Mouse (Mus musculus) olfactory bulb, adult 2 months (tissue): ENCODE measurements around the gene Panx1. TPM values are rescaled to one million over a fixed set of nuclear protein-coding genes. Genes with fewer than 3 reads are reported as not detected.
A peak's percentile ranks its signal among the peaks of the same experiment; 100 is the strongest.

Source experiments
- H3K27ac ChIP-seq: fragments of 200-500 bp; 2 replicates; pipeline ENCODE4 v1.5.1; 2012; ENCODE audit warnings: low read depth, low read length; ENCODE audit not compliant: insufficient read depth
- H3K4me1 ChIP-seq: fragments of 200-500 bp; 2 replicates; pipeline ENCODE4 v1.6.1; 2012; ENCODE audit warnings: low read length; ENCODE audit not compliant: control insufficient read depth, insufficient read depth
- H3K4me3 ChIP-seq: fragments of 200-500 bp; 2 replicates; pipeline ENCODE4 v1.5.1; 2012; ENCODE audit warnings: mild to moderate bottlenecking, low read depth, low read length, moderate library complexity; ENCODE audit not compliant: insufficient read depth
- CTCF ChIP-seq: fragments of 200-500 bp; IDR thresholded peaks from 2 replicates; pipeline ENCODE4 v1.5.1; 2012; ENCODE audit warnings: low read depth, mild to moderate bottlenecking, low read length, moderate library complexity; ENCODE audit not compliant: insufficient read depth
- POLR2A ChIP-seq: fragments of 200-500 bp; IDR thresholded peaks from 2 replicates; pipeline ENCODE4 v1.6.1; 2012; ENCODE audit warnings: mild to moderate bottlenecking, low read depth, low read length, moderate library complexity; ENCODE audit not compliant: insufficient read depth
- WGBS: fragments of 180-500 bp; shearing (Covaris S2); methylation state at CpG from one replicate; pipeline ENCODE4 v1.1.7; 2018; 5-methylcytosine and 5-hydroxymethylcytosine counted together
- polyA plus RNA-seq: library from polyadenylated mRNA; stranded (reverse); fragments of >200 nt; gene quantifications from 2 replicates; pipeline ENCODE4 v1.2.4, GENCODE M21; 2012; ENCODE audit warnings: low replicate concordance; ENCODE audit not compliant: missing spikeins, insufficient read depth, insufficient read length

The Panx1 gene
- polyA plus RNA-seq, 1 experiment: not detected

DNA sequence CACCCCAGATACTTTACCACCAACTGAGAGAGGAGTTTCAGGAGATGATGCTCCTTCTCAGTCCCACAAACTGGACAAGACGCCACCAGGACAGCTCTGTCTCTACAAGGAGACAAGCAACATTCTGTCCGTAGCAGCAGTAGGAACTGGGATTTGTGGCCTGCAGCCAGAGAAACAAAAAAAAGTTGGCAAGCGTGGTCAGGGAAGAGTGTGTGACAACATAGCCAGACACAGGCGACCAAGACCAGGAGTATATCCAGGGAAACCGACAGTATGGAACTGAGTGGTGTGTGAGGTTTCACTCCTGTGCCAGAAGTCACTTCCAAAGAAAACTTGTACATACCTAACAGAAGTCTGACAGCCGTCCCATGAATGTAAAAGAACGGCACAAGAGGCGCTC is 14.5 kb downstream of the Panx1 start:
- H3K27ac ChIP-seq: no peak overlapping the region
- 65% methylated on average over 8 of the region's 8 CpGs for WGBS
- H3K4me1 ChIP-seq: peaks cover 38% of the 10 kb centered on the region
- TF ChIP-seq POLR2A (no peak), CTCF (no peak)
- no peak overlapping the region for H3K4me3 ChIP-seq

DNA sequence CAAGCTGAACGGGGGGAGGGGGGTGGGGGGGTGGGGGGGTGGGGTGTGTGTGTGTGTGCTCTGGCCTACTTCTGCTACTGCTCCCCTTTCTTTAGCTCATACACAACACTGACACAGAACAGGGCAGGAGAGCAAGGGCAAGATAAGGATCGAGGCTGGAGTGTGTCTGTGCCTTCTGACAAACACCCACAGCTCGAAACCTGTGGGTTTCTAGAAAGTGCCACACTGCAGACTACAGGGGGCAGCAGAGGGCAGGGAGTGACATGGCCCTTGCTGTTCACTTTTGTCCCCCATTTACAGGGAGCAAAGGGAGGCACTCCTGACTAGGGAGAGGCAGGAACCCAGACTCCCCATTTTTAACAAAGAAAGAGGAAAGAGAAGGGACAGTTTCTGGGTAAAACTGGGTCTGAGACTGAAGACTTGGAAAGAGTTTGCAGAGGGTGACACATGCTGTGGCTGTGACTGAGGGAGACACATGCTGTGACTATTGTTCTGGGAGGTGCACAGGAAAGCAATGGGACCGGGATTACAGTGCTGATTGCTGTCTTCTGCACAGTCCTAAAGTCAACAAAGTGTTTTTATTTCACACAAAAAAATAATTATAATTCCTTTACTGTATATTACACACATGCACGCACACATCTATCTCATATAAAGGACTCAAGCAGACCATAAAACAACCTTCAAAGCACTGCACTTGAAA is 16.1 kb downstream of the Panx1 start:
- 48% methylated on average over 5 of the region's 5 CpGs for WGBS
- TF ChIP-seq POLR2A (no peak), CTCF (peak; percentile 63)
- Histone ChIP-seq H3K27ac (no peak overlapping the region), H3K4me1 (peaks cover 34% of the 10 kb centered on the region), H3K4me3 (no peak overlapping the region)

DNA sequence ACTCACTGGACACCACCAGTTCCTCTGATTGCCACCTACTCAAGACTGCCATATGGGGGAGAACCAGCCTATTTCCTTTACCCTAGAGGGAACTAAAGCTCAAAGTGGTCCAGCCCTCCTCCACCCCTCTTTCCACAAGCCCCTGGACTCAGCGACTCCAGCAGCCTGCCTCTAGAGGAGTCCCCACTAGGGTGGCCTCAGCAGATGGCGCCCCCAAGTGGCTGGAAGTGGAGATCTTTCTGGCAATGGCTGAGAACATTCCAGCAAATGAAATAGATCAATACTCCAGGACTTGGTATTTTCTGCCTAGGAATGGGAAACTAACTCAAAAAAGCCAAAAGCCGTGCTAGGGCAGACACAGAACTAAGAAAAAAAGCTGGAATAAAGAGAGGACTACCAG is 17.6 kb downstream of the Panx1 start:
- H3K4me3 ChIP-seq: no peak overlapping the region
- WGBS: 59% methylated on average over 3 of the region's 3 CpGs
- no peak overlapping the region for H3K27ac ChIP-seq
- TF ChIP-seq CTCF (0 out of 2 replicates have a peak, but pooled peaks have one; percentile 11), POLR2A (no peak)
- H3K4me1 ChIP-seq: peaks cover 31% of the 10 kb centered on the region

DNA sequence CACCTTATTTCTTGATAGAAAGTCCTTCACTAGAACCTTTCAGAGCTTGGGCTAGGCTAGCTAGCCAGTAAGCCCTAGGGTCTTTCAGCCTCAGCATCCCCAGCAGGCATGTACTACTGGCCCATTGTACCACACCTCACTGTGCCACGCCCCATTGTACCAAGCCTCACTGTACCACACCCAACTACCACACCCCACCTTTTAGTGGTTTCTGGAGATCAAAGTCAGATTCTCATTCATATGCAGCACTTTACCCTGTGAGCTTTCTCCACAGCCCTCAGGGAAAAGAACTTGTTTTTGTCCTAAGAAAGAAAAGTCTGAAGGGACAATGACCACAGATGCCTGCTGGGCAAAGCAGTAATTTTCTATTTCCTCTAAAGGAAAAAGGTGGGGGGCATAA is 22.2 kb downstream of the Panx1 start:
- H3K27ac ChIP-seq: no peak overlapping the region
- 96% methylated on average over 1 of the region's 1 CpGs for WGBS
- H3K4me3 ChIP-seq: no peak overlapping the region
- H3K4me1 ChIP-seq: peaks cover 30% of the 10 kb centered on the region
- no peak for TF ChIP-seq POLR2A
- TF ChIP-seq CTCF: no peak

DNA sequence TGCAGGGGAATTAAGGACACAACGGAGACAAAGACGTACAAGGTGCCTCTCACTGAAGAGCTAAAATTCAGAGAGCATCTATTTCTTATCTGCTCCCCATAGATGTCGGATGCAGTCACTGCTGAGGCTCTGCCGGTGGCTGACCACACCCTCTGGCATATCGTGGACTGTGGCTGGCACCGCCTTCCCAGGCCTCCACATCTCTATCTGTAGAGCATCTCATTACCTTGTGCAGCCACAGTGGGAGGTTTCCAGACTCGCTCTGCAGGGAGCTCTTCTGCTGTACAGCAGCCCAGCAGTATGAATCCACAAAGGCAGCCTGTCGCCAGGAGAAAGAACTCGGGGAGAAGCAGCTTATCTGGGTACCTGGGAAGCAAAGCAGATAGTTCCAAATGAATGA is 24.1 kb downstream of the Panx1 start:
- peaks cover 18% of the 10 kb centered on the region for H3K4me1 ChIP-seq
- TF ChIP-seq POLR2A: no peak
- no peak for TF ChIP-seq CTCF
- H3K27ac ChIP-seq: no peak overlapping the region
- 47% methylated on average over 9 of the region's 9 CpGs for WGBS
- H3K4me3 ChIP-seq: no peak overlapping the region

DNA sequence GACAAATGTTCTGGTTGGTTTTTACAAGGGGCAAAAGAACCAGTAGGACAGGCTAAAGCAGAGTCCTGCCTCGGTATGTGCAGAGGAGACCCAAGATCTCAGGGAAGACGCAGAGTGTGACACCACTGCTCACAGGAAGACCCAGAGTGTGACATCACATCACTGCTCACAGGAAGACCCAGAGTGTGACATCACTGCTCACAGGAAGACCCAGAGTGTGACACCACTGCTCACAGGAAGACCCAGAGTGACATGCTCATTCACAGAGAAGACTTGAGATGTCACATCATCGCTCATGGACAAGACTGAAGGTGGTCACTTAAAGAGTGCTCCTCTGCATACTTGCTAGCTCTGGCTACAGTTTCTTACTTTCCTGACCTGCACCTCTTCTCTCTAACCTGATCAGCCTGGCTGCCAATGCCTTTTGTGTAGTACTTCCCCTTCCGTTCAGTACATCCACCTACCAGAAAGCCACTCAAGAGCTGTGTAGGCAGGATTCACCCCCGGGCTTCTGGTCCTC is 24.7 kb downstream of the Panx1 start:
- H3K4me1 ChIP-seq: peaks cover 15% of the 10 kb centered on the region
- 84% methylated on average over 5 of the region's 5 CpGs for WGBS
- no peak overlapping the region for H3K27ac ChIP-seq
- TF ChIP-seq POLR2A (no peak), CTCF (no peak)
- no peak overlapping the region for H3K4me3 ChIP-seq

DNA sequence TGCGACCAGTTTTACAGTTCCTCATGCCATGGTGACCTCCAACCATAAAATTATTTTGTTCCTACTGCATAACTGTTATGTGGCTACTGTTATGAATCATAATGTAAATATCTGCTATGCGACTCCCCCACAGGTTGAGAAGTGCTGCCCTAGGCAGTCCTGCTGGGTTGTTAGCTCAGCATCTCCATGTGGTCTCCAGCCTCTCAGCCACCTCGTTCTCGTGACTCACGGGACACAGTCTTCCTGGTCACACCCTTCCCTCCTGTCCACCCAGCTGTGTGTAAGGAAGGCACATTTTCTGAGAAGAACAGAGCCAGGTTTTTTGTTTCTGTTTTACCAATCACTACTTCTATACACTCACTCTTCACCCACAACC is 26.5 kb downstream of the Panx1 start:
- Histone ChIP-seq H3K27ac (no peak overlapping the region), H3K4me3 (no peak overlapping the region), H3K4me1 (peaks cover 15% of the 10 kb centered on the region)
- TF ChIP-seq POLR2A: no peak
- 70% methylated on average over 5 of the region's 5 CpGs for WGBS

DNA sequence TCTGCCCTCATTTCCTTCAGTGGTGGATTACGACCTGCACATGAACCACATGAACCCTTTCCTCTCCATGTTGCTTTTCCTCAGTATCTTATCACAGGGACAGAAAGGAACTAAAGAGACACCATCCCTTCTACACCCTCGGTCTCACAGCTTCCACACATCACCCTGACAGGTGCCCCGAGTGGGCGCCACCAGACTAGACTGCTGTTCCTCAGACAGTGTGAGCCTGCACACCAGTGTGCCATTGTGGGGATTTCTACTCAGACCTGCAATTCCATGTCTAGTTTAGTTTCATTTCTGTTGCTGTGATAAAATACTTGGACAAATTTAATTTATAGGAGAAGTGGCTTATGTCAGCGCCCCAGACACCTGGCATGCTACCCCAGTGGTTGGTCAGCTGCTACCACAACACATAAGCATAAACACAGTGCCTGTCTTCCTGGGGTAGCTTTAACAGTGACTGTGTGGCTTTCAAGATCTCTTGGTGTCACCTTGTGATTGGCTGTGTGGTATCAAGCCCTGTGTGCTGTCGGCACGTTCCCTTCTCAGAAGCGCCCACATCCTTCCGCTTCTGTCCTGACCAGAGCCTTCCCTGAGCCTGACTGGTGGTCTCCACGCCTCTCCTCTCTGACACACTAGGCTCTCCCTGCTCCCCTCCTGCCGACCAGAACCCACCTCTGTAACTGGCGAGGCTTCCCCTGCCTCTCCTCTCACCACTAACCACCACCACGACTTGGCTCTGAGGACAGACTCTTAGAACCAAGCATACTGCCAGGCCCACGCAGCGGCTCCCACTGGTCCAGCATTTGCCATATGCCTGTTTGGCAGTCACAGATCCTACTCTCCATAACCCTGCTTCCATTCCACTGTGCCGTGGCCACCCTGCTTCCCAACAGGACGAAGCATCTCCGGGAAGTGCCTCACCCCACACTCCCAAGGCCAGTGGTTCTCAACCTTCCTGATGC is 27.2 kb downstream of the Panx1 start:
- 86% methylated on average over 18 of the region's 18 CpGs for WGBS
- H3K4me1 ChIP-seq: peaks cover 15% of the 10 kb centered on the region
- no peak overlapping the region for H3K27ac ChIP-seq
- H3K4me3 ChIP-seq: no peak overlapping the region
- TF ChIP-seq CTCF: no peak
- TF ChIP-seq POLR2A: no peak
